Mouse (Mus musculus): ENCODE measurements around the gene Tas2r125. TPM values are rescaled to one million over a fixed set of nuclear protein-coding genes. Genes with fewer than 3 reads are reported as not detected.
"Not testable (repeated sequence)": the region's sequence is repeated elsewhere in the genome, so short reads cannot be mapped to it uniquely, and the experiment has no call there.

The Tas2r125 gene
- polyA plus RNA-seq (2015; fragmentation: Nextera tagmentation; extraction: Ambion mirVana), result not detected in 2 replicates

- no peak for ATAC-seq
- Histone ChIP-seq H3K27me3 (no peaks in the 10 kb centered on the region), H3K4me1 (no peaks in the 10 kb centered on the region), H3K9ac (no peak within 1 kb of the TSS), H3K9me3 (replicated peaks) (no peaks in the 10 kb centered on the region), H3K4me2 (no peak within 1 kb of the TSS), H3K27ac (no peak within 1 kb of the TSS), H3K36me3 (ENCODE audit: poor library complexity, severe bottlenecking) (no peaks in the 10 kb centered on the region), H3K4me3 (no peak within 1 kb of the TSS)
- WGBS, result 79% methylated on average over 3 of the region's 3 CpGs
Measured at GRCm38 (mm10) chr6:132909351-132909750, at the start of gene Tas2r125. Tas2r125 (plus strand) TSS chr6:132909651.

GRCm38 (mm10) chr6:132867708-132868107 lies 41.7 kb upstream of the Tas2r125 start, which contains the start of gene Tas2r110:
Tas2r110 (plus strand) TSS chr6:132868008.
- Histone ChIP-seq H3K36me3 (ENCODE audit: poor library complexity, severe bottlenecking) (no peaks in the 10 kb centered on the region), H3K9me3 (replicated peaks) (no peaks in the 10 kb centered on the region), H3K4me1 (no peaks in the 10 kb centered on the region), H3K4me3 (no peak within 1 kb of the TSS), H3K9ac (no peak within 1 kb of the TSS), H3K4me2 (no peak within 1 kb of the TSS), H3K27ac (no peak within 1 kb of the TSS), H3K27me3 (no peaks in the 10 kb centered on the region)
- no peak for ATAC-seq

- no peaks in the 10 kb centered on the region for H3K9me3 ChIP-seq (replicated peaks)
- H3K27ac ChIP-seq, result no peak within 1 kb of the TSS
- H3K9ac ChIP-seq, result no peak within 1 kb of the TSS
- no peak for ATAC-seq
- H3K4me2 ChIP-seq, result no peak within 1 kb of the TSS
- no peaks in the 10 kb centered on the region for H3K4me1 ChIP-seq
- H3K27me3 ChIP-seq, result no peaks in the 10 kb centered on the region
- no peaks in the 10 kb centered on the region for H3K36me3 ChIP-seq (ENCODE audit: poor library complexity, severe bottlenecking)
- 80% methylated on average over 1 of the region's 1 CpGs for WGBS
- H3K4me3 ChIP-seq, result no peak within 1 kb of the TSS
Measured at GRCm38 (mm10) chr6:132892711-132893110, 16.7 kb upstream of the Tas2r125 start, which contains the start of gene Tas2r113. Tas2r113 (plus strand) TSS chr6:132893011.

- H3K4me1 ChIP-seq; H3K36me3 ChIP-seq (ENCODE audit: poor library complexity, severe bottlenecking); H3K4me3 ChIP-seq; H3K4me2 ChIP-seq; H3K27ac ChIP-seq; H3K9ac ChIP-seq; H3K27me3 ChIP-seq; H3K9me3 ChIP-seq (replicated peaks); ATAC-seq: not testable (repeated sequence)
Measured at GRCm38 (mm10) chr6:132941376-132941775, 31.9 kb downstream of the Tas2r125 start.

- WGBS, result 79% methylated on average over 2 of the region's 2 CpGs
- ATAC-seq, result no peak
Measured at GRCm38 (mm10) chr6:132950802-132951201, 41.4 kb downstream of the Tas2r125 start, which contains the start of gene Tas2r129. Tas2r129 (plus strand) TSS chr6:132951102.

GRCm38 (mm10) chr6:132957819-132958218 lies 48.4 kb downstream of the Tas2r125 start, which contains the start of gene Tas2r131:
Tas2r131 (minus strand) TSS chr6:132957919.
- H3K4me2 ChIP-seq, result no peak within 1 kb of the TSS
- H3K36me3 ChIP-seq (ENCODE audit: poor library complexity, severe bottlenecking), result no peaks in the 10 kb centered on the region
- ATAC-seq, result no peak
- H3K4me1 ChIP-seq, result no peaks in the 10 kb centered on the region
- WGBS, result 57% methylated on average over 1 of the region's 1 CpGs
- no peaks in the 10 kb centered on the region for H3K9me3 ChIP-seq (replicated peaks)
- H3K4me3 ChIP-seq, result no peak within 1 kb of the TSS
- no peak within 1 kb of the TSS for H3K27ac ChIP-seq
- no peaks in the 10 kb centered on the region for H3K27me3 ChIP-seq
- no peak within 1 kb of the TSS for H3K9ac ChIP-seq

More at GRCm38 (mm10) chr6:132950802-132951201, 41.4 kb downstream of the Tas2r125 start, which contains the start of gene Tas2r129:
- Histone ChIP-seq H3K4me2 (no peak within 1 kb of the TSS), H3K4me3 (no peak within 1 kb of the TSS), H3K36me3 (ENCODE audit: poor library complexity, severe bottlenecking) (no peaks in the 10 kb centered on the region), H3K9me3 (replicated peaks) (no peaks in the 10 kb centered on the region; the same call in 1 of the 2 replicates), H3K27ac (no peak within 1 kb of the TSS), H3K4me1 (no peaks in the 10 kb centered on the region), H3K9ac (no peak within 1 kb of the TSS), H3K27me3 (no peaks in the 10 kb centered on the region)

Other genes with a start within 250 kb of the Tas2r125 start
- not detected in 2 replicates for gene Tas2r121, start 208.6 kb upstream of the Tas2r125 start, polyA plus RNA-seq (2015; fragmentation: Nextera tagmentation; extraction: Ambion mirVana)
- gene Tas2r122, start 197.7 kb upstream of the Tas2r125 start, polyA plus RNA-seq (2015; fragmentation: Nextera tagmentation; extraction: Ambion mirVana), result not detected in 2 replicates
- not detected in 2 replicates for gene Tas2r115, start 171.6 kb upstream of the Tas2r125 start, polyA plus RNA-seq (2015; fragmentation: Nextera tagmentation; extraction: Ambion mirVana)
- not detected in 2 replicates for gene Tas2r124, start 154.9 kb upstream of the Tas2r125 start, polyA plus RNA-seq (2015; fragmentation: Nextera tagmentation; extraction: Ambion mirVana)
- gene Tas2r102, start 147.5 kb upstream of the Tas2r125 start, polyA plus RNA-seq (2015; fragmentation: Nextera tagmentation; extraction: Ambion mirVana), result not detected in 2 replicates
- not detected in 2 replicates for gene Tas2r136, start 131.5 kb upstream of the Tas2r125 start, polyA plus RNA-seq (2015; fragmentation: Nextera tagmentation; extraction: Ambion mirVana)
- gene Tas2r117, start 106.8 kb upstream of the Tas2r125 start, polyA plus RNA-seq (2015; fragmentation: Nextera tagmentation; extraction: Ambion mirVana), result not detected in 2 replicates
- gene Tas2r123, start 62.5 kb upstream of the Tas2r125 start, polyA plus RNA-seq (2015; fragmentation: Nextera tagmentation; extraction: Ambion mirVana), result not detected in 2 replicates
- gene Tas2r116, start 54.2 kb upstream of the Tas2r125 start, polyA plus RNA-seq (2015; fragmentation: Nextera tagmentation; extraction: Ambion mirVana), result not detected in 2 replicates
- not detected in 2 replicates for gene Tas2r110, start 41.6 kb upstream of the Tas2r125 start, polyA plus RNA-seq (2015; fragmentation: Nextera tagmentation; extraction: Ambion mirVana)
- not detected in 2 replicates for gene Tas2r113, start 16.6 kb upstream of the Tas2r125 start, polyA plus RNA-seq (2015; fragmentation: Nextera tagmentation; extraction: Ambion mirVana)
- gene Tas2r129, start 41.5 kb downstream of the Tas2r125 start, polyA plus RNA-seq (2015; fragmentation: Nextera tagmentation; extraction: Ambion mirVana), result not detected in 2 replicates
- not detected in 2 replicates for gene Tas2r131, start 48.3 kb downstream of the Tas2r125 start, polyA plus RNA-seq (2015; fragmentation: Nextera tagmentation; extraction: Ambion mirVana)
- not detected in 2 replicates for gene Tas2r109, start 71.3 kb downstream of the Tas2r125 start, polyA plus RNA-seq (2015; fragmentation: Nextera tagmentation; extraction: Ambion mirVana)
- gene Tas2r103, start 127.5 kb downstream of the Tas2r125 start, polyA plus RNA-seq (2015; fragmentation: Nextera tagmentation; extraction: Ambion mirVana), result not detected in 2 replicates
- not detected in 2 replicates for gene Tas2r140, start 146.2 kb downstream of the Tas2r125 start, polyA plus RNA-seq (2015; fragmentation: Nextera tagmentation; extraction: Ambion mirVana)
- 100 TPM in 2 replicates for gene Smim10l1, start 195.3 kb downstream of the Tas2r125 start, polyA plus RNA-seq (2015; fragmentation: Nextera tagmentation; extraction: Ambion mirVana)

Data from forebrain, embryonic 13.5 days (tissue).